Mouse (Mus musculus) olfactory bulb, adult 2 months (tissue): ENCODE results near the gene Olfr807.

Experiments
- CTCF ChIP-seq: fragments of 200-500 bp; IDR thresholded peaks from 2 replicates; pipeline ENCODE4 v1.5.1; 2012; ENCODE audit warnings: low read depth, mild to moderate bottlenecking, low read length, moderate library complexity; ENCODE audit not compliant: insufficient read depth
- POLR2A ChIP-seq: fragments of 200-500 bp; IDR thresholded peaks from 2 replicates; pipeline ENCODE4 v1.6.1; 2012; ENCODE audit warnings: mild to moderate bottlenecking, low read depth, low read length, moderate library complexity; ENCODE audit not compliant: insufficient read depth

GRCm38 (mm10) chr10:129794817-129795216 is 37.2 kb upstream of the Olfr807 start, which contains the start of gene Olfr810:
- TF ChIP-seq POLR2A = no peak
- no peak for TF ChIP-seq CTCF
